Mouse (Mus musculus): ENCODE measurements around the gene Nebl.

Gene Nebl

GRCm38 (mm10) chr2:17730957-17731830 is at the start of gene Nebl:
TSS of gene Nebl (minus strand) at chr2:17731464.
- DNase-seq (ENCODE audit: extremely low spot score, low read depth, low spot score), result no peak

- no peak for DNase-seq (ENCODE audit: extremely low spot score, low read depth, low spot score)
These were observed 39.1 kb upstream of the Nebl start for GRCm38 (mm10) chr2:17770246-17770825.

- no peak for DNase-seq (ENCODE audit: extremely low spot score, low read depth, low spot score)
These were observed 38.0 kb upstream of the Nebl start for GRCm38 (mm10) chr2:17769242-17769755.

DNA sequence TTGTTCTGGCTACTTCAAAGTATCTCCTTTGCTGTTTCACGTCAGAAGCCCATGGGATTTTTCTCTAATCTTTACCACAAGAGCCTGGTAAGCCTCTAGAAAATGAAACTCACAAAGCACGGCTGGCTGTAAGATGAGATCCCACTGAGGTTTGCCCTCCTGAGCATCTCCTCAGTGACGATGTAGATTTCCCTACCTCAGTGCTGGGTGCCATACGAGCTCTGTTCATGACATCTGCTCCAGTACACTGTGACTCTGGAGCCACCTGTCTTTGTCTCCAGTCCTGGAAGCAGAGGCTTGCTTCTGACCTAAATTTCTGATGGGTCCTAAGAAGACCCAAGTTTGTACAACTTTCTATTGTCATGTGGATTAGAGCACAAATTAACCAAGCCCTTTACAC is 25.0 kb upstream of the Nebl start:
- DNase-seq (ENCODE audit: extremely low spot score, low read depth, low spot score), result no peak

DNA sequence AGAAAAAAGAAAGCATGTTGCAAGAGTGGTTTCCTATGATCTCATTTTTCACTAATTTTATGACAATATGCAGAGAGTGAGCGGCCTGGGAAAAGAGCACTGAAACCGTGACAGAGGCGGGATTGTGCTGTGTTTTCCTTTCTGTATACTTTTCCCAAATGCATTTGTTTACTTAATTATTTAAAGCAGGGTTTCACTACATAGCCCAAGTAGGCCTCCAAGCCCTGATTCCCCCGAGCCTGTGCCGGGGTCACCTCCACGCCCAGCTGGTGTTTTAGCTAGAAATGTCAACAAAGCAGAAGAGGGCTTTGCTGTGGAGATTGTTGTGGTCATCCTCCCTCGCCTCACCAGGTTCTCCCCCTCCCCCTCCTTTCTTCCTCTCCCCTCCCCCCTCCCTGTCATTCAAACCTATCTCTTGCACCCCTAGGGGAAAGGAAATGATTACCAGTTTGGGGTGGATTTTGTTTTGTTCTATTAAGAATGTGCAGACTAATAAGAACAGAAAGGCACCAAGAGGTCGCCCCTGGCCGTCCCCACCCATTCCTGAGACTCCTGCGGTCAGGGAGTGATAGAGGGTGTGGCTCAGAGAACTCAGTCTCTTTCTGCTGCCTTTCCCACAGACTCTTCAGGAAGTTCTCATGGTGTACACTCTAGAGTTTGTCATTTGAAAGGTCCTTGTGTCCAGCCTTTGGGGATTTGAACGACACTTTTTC is 10.9 kb upstream of the Nebl start:
- DNase-seq (ENCODE audit: extremely low spot score, low read depth, low spot score), result no peak

DNA sequence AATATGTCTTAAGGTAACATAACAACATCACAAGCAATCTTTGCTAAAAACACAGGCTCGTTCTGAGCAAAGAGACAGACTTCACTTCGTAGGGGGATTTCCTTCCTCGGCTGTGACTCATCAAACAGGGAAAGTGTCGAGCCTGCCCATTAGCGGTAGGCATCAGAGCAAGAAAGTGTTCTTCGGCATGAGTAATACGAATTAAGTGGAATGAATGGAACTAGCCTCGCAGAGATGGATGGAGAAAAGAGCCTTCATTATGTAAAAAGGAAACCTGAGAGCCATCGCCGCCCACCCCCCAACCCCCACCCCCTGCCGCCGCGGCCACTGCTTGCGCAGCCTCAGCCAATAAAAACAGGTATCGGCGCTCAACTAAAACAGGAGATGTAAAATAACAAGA is 10.3 kb upstream of the Nebl start:
- DNase-seq (ENCODE audit: extremely low spot score, low read depth, low spot score), result no peak

GRCm38 (mm10) chr2:17740454-17740853 is 9.2 kb upstream of the Nebl start:
- DNase-seq (ENCODE audit: extremely low spot score, low read depth, low spot score), result no peak

DNA sequence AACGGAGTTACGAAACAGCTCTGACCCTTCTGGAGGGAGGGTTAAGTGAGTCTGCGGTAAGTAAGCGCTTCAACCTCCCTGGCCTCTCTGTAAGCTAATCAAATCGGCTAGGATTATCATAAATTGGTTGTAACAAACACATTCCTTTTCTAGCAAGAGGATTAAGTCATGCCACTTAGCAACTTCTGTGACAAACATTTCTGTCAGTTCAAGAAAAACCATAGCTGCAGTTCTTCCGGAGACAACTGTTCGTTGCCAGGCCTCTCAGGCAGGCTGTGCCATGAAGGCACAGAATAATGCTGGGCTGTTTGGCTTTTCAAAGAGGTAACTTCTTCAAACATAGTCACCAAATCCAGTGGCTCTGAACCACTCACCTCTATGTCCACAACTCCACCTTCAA is 946 bp upstream of the Nebl start:
- no peak for DNase-seq (ENCODE audit: extremely low spot score, low read depth, low spot score)

DNA sequence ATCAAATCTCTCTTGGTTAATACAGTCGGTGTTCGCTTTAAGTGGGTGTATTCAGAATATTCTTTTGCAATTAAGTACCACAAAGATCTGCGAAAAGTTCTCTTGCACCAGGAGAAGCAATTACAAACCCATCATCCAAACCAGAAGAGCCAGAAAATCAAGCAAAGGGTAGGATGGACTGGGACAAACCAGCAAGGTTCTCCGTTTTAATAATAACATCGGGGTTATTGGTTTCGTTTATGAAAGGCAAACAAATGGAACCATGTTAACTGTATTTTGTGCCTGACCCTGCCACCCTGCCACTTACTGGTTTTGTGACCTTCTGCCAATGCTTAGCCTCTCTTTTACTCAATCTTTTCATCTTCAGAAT is 552 bp upstream of the Nebl start:
- no peak for DNase-seq (ENCODE audit: extremely low spot score, low read depth, low spot score)

GRCm38 (mm10) chr2:17730648-17730956 is 662 bp downstream of the Nebl start:
- no peak for DNase-seq (ENCODE audit: extremely low spot score, low read depth, low spot score)

- DNase-seq (ENCODE audit: extremely low spot score, low read depth, low spot score), result no peak
These were observed 1.3 kb downstream of the Nebl start for GRCm38 (mm10) chr2:17729770-17730647.

GRCm38 (mm10) chr2:17724405-17724804 is 6.9 kb downstream of the Nebl start:
- no peak for DNase-seq (ENCODE audit: extremely low spot score, low read depth, low spot score)

- no peak for DNase-seq (ENCODE audit: extremely low spot score, low read depth, low spot score)
These were observed 7.8 kb downstream of the Nebl start for GRCm38 (mm10) chr2:17723268-17724019.

DNA sequence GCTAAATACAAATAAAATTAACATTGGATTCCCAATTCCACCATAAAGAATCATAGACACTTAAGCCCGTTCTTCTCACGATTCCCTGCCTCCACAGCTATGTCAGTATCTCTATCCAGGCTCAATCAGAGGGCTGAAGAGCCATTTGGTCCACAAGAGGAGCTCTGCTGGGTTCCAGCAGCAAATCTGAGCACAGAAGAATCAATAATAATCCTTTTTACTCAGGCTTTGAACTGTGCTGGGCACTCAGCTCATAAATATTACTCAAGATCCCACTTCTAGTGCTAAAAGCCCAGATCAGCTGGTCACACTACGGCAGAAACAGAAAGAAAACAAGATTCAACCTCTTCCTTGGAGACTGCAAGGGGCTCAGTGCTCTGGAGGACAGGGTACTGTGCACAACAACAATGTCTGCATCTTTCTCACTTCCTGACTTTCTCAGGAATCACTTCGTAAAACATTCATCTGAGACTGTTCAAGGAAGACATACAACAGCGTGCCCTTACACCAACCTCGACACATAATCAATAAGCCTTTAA is 10.0 kb downstream of the Nebl start:
- no peak for DNase-seq (ENCODE audit: extremely low spot score, low read depth, low spot score)

GRCm38 (mm10) chr2:17718281-17718680 is 13.0 kb downstream of the Nebl start:
- no peak for DNase-seq (ENCODE audit: extremely low spot score, low read depth, low spot score)

GRCm38 (mm10) chr2:17717200-17717599 is 14.1 kb downstream of the Nebl start:
- no peak for DNase-seq (ENCODE audit: extremely low spot score, low read depth, low spot score)

GRCm38 (mm10) chr2:17715149-17715767 is 16.0 kb downstream of the Nebl start:
- DNase-seq (ENCODE audit: extremely low spot score, low read depth, low spot score), result no peak

- DNase-seq (ENCODE audit: extremely low spot score, low read depth, low spot score), result no peak
These were observed 16.6 kb downstream of the Nebl start for GRCm38 (mm10) chr2:17714661-17715060.

- no peak for DNase-seq (ENCODE audit: extremely low spot score, low read depth, low spot score)
These were observed 17.1 kb downstream of the Nebl start for GRCm38 (mm10) chr2:17714124-17714523.

- no peak for DNase-seq (ENCODE audit: extremely low spot score, low read depth, low spot score)
These were observed 20.0 kb downstream of the Nebl start for GRCm38 (mm10) chr2:17711216-17711615.
